Mouse (Mus musculus): ENCODE data around the gene Rbp1. TPM values are rescaled to one million over a fixed set of nuclear protein-coding genes. Genes with fewer than 3 reads are reported as not detected.
A peak's percentile ranks its signal among the peaks of the same experiment; 100 is the strongest.

The Rbp1 gene
- polyA plus RNA-seq, 1 experiment from 2014 or later: 113 TPM

DNA sequence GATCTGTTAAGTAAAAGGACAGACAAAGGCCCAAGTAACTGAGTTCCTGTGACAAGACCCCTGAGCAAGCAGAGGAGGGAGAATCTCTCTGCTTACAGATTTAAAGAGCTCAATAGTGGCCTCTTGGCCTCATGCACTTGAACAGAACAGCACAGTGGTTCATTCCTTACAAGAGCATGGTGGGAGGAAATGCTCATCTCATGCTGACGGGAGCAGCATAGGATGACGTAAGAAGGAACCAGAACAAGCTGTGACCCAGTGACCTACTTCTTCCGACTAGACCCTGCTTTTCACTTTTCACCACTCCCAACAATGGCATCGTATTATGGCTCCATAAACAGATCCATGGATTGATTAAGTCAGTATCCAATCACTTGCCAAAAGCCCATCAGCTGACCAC lies 59.5 kb downstream of the Rbp1 start:
- no peaks in the 10 kb centered on the region for H3K9me3 ChIP-seq (replicated peaks; ENCODE audit: low read length)
- H3K27ac ChIP-seq: no peak overlapping the region
- ATAC-seq (replicated peaks; ENCODE audit: low FRiP score, low read depth): no peak
- H3K36me3 ChIP-seq (ENCODE audit: insufficient read depth, low read length): no peaks in the 10 kb centered on the region
- DNase-seq (ENCODE audit: low spot score): no peak
- TF ChIP-seq CTCF (IDR thresholded peaks at IDR 0.05; ENCODE audit: low read depth): no peak
- no peaks in the 10 kb centered on the region for H3K27me3 ChIP-seq (ENCODE audit: insufficient read depth, low read length)
- no peak overlapping the region for H3K9ac ChIP-seq (ENCODE audit: low read depth, low read length)
- no peaks in the 10 kb centered on the region for H3K4me1 ChIP-seq (replicated peaks; ENCODE audit: insufficient read depth, low read length)
- no peak overlapping the region for H3K4me3 ChIP-seq (replicated peaks; ENCODE audit: low read depth, low read length)
- WGBS: 76% methylated on average over 4 of the region's 4 CpGs
- H3K4me2 ChIP-seq (ENCODE audit: low read length): no peak overlapping the region

DNA sequence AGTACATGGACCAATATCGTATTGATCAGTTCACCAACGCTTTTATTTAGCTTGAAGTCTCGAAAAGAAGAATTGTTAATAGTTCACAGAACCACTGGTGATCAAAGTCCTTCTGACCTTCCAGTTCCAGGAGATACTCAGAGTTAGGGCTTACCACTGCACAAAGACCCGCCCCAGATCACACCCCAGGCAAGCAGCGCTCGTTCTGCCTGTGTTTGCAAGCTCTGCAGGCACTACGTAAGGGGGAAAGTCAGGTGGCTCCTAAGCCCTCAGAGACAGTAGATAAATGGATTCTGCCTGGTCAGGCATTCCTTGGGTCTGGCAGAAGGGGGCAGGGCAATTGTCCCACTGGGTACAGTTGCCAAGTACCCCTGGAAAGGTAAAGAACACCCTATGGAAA lies 62.3 kb downstream of the Rbp1 start:
- no peaks in the 10 kb centered on the region for H3K27me3 ChIP-seq (ENCODE audit: insufficient read depth, low read length)
- H3K9ac ChIP-seq (ENCODE audit: low read depth, low read length): no peak overlapping the region
- H3K4me3 ChIP-seq (replicated peaks; ENCODE audit: low read depth, low read length): no peak overlapping the region
- no peak for ATAC-seq (replicated peaks; ENCODE audit: low FRiP score, low read depth)
- no peak for DNase-seq (ENCODE audit: low spot score)
- no peak for TF ChIP-seq CTCF (IDR thresholded peaks at IDR 0.05; ENCODE audit: low read depth)
- H3K36me3 ChIP-seq (ENCODE audit: insufficient read depth, low read length): no peaks in the 10 kb centered on the region
- H3K4me1 ChIP-seq (replicated peaks; ENCODE audit: insufficient read depth, low read length): no peaks in the 10 kb centered on the region
- no peak overlapping the region for H3K4me2 ChIP-seq (ENCODE audit: low read length)
- H3K9me3 ChIP-seq (replicated peaks; ENCODE audit: low read length): no peaks in the 10 kb centered on the region
- no peak overlapping the region for H3K27ac ChIP-seq
- 87% methylated on average over 7 of the region's 7 CpGs for WGBS

DNA sequence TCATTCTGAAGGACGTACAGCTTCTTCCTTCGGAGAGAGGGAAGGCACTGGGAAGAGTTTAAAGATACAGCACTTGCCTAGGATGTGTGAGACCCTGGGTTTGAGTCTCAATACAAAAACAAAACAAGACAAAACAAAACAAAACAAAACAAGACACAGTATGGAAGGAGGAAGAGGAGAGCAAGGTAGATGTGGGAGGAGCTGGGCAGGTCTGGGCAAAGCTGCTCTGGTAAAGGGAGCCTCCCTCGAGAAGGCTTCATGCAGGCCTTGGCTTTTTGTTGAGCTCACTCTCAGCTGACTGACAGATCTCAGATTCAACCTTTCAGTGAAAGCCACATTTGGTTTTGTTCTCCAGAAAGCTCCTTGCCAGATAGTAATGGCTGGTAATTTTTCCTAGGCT lies 63.1 kb downstream of the Rbp1 start, which contains the start of gene Rbp2:
Gene Rbp2 (plus strand): TSS at position 301 of the 400 bp plus-strand sequence.
- no peak for TF ChIP-seq CTCF (IDR thresholded peaks at IDR 0.05; ENCODE audit: low read depth)
- no peak within 1 kb of the TSS for H3K9ac ChIP-seq (ENCODE audit: low read depth, low read length)
- no peak for ATAC-seq (replicated peaks; ENCODE audit: low FRiP score, low read depth)
- H3K27ac ChIP-seq: no peak within 1 kb of the TSS
- H3K4me1 ChIP-seq (replicated peaks; ENCODE audit: insufficient read depth, low read length): no peaks in the 10 kb centered on the region
- no peaks in the 10 kb centered on the region for H3K9me3 ChIP-seq (replicated peaks; ENCODE audit: low read length)
- H3K36me3 ChIP-seq (ENCODE audit: insufficient read depth, low read length): no peaks in the 10 kb centered on the region
- no peak within 1 kb of the TSS for H3K4me3 ChIP-seq (replicated peaks; ENCODE audit: low read depth, low read length)
- H3K27me3 ChIP-seq (ENCODE audit: insufficient read depth, low read length): no peaks in the 10 kb centered on the region
- DNase-seq (ENCODE audit: low spot score): no peak
- WGBS: 88% methylated on average over 3 of the region's 3 CpGs
- no peak within 1 kb of the TSS for H3K4me2 ChIP-seq (ENCODE audit: low read length)

DNA sequence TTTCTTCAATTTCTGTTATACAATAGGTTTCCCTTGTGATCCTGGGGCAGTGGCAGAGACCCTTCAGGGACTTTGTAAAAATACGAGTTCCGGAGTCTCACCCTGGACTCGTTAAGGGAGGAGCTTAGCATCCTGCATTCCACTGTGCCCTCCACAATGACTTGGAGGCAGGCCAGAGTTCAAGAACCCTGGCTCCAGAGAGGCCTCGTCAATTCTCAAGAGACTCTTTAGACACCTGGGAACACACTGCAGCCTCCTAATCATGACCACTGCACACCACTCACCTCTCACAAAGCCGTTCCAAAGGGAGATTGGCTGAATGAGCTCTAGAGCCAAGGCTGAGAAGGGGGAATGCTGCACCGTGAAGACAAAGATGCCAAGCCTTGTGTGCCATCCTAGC lies 64.5 kb downstream of the Rbp1 start:
- no peak for ATAC-seq (replicated peaks; ENCODE audit: low FRiP score, low read depth)

DNA sequence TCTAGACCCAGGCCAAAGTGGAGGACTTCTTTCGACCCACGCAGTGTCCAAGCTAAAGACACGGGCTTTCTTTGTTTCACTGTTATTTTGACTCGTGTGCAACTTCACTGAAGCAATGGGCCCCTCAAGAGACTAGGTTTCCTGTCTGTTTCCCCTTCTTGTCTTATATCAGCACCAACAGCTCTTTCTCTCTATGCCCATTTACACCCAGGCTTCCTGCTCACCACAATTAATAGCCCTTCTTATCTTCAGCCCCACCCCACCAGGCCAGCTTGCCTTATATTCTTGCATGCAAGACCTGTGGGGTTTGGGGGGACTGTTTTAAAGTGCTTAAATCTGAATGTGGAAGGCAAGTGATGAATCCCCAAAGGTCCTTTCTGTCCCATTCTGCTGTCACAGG lies 66.8 kb downstream of the Rbp1 start:
- DNase-seq (ENCODE audit: low spot score) (no peak), ATAC-seq (replicated peaks; ENCODE audit: low FRiP score, low read depth) (no peak)
- H3K4me2 ChIP-seq (ENCODE audit: low read length): no peak overlapping the region
- no peaks in the 10 kb centered on the region for H3K9me3 ChIP-seq (replicated peaks; ENCODE audit: low read length)
- TF ChIP-seq CTCF (IDR thresholded peaks at IDR 0.05; ENCODE audit: low read depth): no peak
- H3K4me3 ChIP-seq (replicated peaks; ENCODE audit: low read depth, low read length): no peak overlapping the region
- H3K36me3 ChIP-seq (ENCODE audit: insufficient read depth, low read length): no peaks in the 10 kb centered on the region
- H3K27ac ChIP-seq: no peak overlapping the region
- no peaks in the 10 kb centered on the region for H3K27me3 ChIP-seq (ENCODE audit: insufficient read depth, low read length)
- no peaks in the 10 kb centered on the region for H3K4me1 ChIP-seq (replicated peaks; ENCODE audit: insufficient read depth, low read length)
- H3K9ac ChIP-seq (ENCODE audit: low read depth, low read length): no peak overlapping the region
- WGBS: 74% methylated on average over 4 of the region's 4 CpGs

More for the DNA sequence above, 64.5 kb downstream of the Rbp1 start:
- H3K4me2 ChIP-seq (ENCODE audit: low read length): no peak overlapping the region
- H3K4me3 ChIP-seq (replicated peaks; ENCODE audit: low read depth, low read length): no peak overlapping the region
- TF ChIP-seq CTCF (IDR thresholded peaks at IDR 0.05; ENCODE audit: low read depth): no peak
- no peak overlapping the region for H3K9ac ChIP-seq (ENCODE audit: low read depth, low read length)
- H3K36me3 ChIP-seq (ENCODE audit: insufficient read depth, low read length): no peaks in the 10 kb centered on the region
- no peaks in the 10 kb centered on the region for H3K27me3 ChIP-seq (ENCODE audit: insufficient read depth, low read length)
- no peak for DNase-seq (ENCODE audit: low spot score)
- no peaks in the 10 kb centered on the region for H3K4me1 ChIP-seq (replicated peaks; ENCODE audit: insufficient read depth, low read length)
- WGBS: 56% methylated on average over 6 of the region's 6 CpGs
- H3K27ac ChIP-seq: no peak overlapping the region
- H3K9me3 ChIP-seq (replicated peaks; ENCODE audit: low read length): no peaks in the 10 kb centered on the region

DNA sequence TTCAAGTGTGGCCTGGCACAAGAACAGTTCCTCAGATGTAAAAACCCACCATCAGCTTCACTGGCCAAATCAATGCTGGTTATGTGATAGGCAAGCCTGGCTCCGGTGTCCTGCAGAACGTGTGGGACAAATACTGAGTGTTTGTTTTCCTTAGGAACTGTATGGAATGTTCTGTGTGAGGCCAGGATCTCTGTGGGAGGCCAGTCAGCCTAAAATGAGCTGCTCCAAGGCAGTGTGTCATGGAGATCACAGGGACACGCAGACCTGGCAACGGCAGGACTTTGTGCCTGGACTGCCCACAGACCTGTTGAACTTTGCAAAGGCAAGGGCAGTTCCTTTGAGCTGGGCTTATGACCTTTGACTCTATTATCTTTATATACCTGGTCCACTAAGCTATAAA lies 67.4 kb downstream of the Rbp1 start:
- Histone ChIP-seq H3K27me3 (ENCODE audit: insufficient read depth, low read length) (no peaks in the 10 kb centered on the region), H3K4me1 (replicated peaks; ENCODE audit: insufficient read depth, low read length) (no peaks in the 10 kb centered on the region), H3K4me2 (ENCODE audit: low read length) (no peak overlapping the region), H3K36me3 (ENCODE audit: insufficient read depth, low read length) (no peaks in the 10 kb centered on the region), H3K27ac (no peak overlapping the region), H3K9ac (ENCODE audit: low read depth, low read length) (no peak overlapping the region), H3K9me3 (replicated peaks; ENCODE audit: low read length) (no peaks in the 10 kb centered on the region), H3K4me3 (replicated peaks; ENCODE audit: low read depth, low read length) (no peak overlapping the region)
- 19% methylated on average over 4 of the region's 4 CpGs for WGBS
- DNase-seq (ENCODE audit: low spot score): peak; percentile 53
- peak; percentile 82; the same call in 1 of the 2 replicates for ATAC-seq (replicated peaks; ENCODE audit: low FRiP score, low read depth)
- TF ChIP-seq CTCF (IDR thresholded peaks at IDR 0.05; ENCODE audit: low read depth): no peak

DNA sequence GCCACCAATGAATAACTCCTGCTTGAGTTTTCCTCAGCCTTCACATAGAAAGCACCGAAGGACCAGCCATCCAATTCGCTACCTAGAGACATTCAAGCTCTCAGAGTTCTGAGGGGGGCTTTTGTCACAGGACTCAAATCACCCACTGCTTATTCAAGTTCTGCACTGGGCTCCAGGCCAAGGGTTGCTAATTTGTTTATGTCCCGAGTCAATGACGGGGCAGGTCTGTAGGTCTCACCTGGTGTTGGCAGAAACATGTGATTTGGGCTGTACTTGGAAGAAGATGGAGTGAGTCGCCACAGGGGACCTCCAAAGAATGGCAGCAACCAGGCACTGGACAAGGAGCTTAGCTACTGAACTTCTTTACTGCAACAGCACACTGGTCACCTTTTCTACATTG lies 68.3 kb downstream of the Rbp1 start:
- H3K9me3 ChIP-seq (replicated peaks; ENCODE audit: low read length): no peaks in the 10 kb centered on the region
- no peak for TF ChIP-seq CTCF (IDR thresholded peaks at IDR 0.05; ENCODE audit: low read depth)
- H3K9ac ChIP-seq (ENCODE audit: low read depth, low read length): no peak overlapping the region
- H3K27me3 ChIP-seq (ENCODE audit: insufficient read depth, low read length): no peaks in the 10 kb centered on the region
- no peak overlapping the region for H3K27ac ChIP-seq
- no peaks in the 10 kb centered on the region for H3K4me1 ChIP-seq (replicated peaks; ENCODE audit: insufficient read depth, low read length)
- DNase-seq (ENCODE audit: low spot score): no peak
- H3K4me3 ChIP-seq (replicated peaks; ENCODE audit: low read depth, low read length): no peak overlapping the region
- no peak overlapping the region for H3K4me2 ChIP-seq (ENCODE audit: low read length)
- ATAC-seq (replicated peaks; ENCODE audit: low FRiP score, low read depth): no peak
- H3K36me3 ChIP-seq (ENCODE audit: insufficient read depth, low read length): no peaks in the 10 kb centered on the region
- WGBS: 69% methylated on average over 5 of the region's 5 CpGs
